Mouse (Mus musculus) liver, embryonic 14.5 days (tissue): ENCODE data around the gene Npr2.

Experiments
- CTCF ChIP-seq: IDR thresholded peaks from 2 replicates; pipeline ENCODE4 v1.5.1; 2016; ENCODE audit warnings: antibody characterized with exemption, low read depth, control low read depth
- EP300 ChIP-seq: IDR thresholded peaks from 2 replicates; pipeline ENCODE4 v1.6.1; 2016; ENCODE audit warnings: antibody characterized with exemption, low read depth

DNA sequence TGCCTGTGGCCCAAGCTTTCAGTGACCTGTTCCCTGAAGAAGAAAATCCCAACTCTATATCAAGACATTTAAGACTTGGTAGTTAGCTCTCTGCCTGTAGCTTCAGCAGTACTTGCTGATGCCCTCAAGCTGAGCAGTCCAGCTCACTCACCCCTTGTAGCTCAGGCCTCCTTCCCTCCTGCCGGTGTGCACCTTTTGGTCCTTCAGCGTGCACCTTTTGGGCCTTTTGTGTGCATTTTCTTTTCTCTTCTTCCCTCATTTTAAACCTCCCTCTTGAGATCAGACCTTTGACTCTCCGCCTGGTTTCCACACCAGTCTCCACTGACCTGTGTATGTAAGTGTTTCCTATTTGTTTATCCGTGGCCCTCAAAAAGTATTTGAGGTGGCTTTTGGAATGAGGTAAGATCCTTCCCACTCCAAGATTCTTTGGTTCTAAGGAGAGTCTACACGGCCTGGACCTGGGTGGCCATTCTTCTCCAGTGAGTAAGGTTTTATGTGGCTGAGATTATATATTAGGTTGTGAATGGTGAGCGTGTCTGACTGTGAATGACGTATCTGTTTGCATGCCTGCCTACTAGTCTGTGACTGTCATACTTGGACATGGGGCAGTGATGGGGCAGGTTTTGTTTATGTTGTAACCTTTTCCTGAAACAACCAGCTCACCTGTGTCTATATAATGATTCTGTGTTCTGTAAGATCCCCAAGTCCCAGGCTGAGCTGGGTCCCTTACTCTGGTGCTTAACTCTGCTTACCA, 3.1 kb downstream of the Npr2 start:
- no peak for TF ChIP-seq CTCF
- TF ChIP-seq EP300 = no peak
